Mouse (Mus musculus): ENCODE data around the gene 4930562C15Rik.

The 4930562C15Rik gene

DNA sequence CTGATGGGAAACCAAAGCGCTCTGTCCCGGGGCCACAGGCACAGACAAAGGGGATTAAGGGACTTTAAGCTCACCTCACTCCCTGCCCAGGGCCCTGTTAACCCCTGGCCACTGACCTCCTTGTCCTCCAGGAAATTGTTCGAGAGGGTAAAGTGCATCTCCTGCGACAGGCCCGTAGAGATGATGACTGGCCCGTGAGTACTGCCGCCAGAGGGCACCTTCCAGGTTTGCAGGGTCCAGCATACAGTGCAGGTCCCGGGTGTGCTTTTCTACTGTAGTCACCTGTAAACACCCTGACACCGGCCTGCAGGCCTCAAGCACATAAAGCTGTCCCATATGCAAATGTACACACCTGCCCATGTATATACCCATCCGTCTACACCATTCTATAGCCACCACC is 26.2 kb downstream of the 4930562C15Rik start:
- DNase-seq (ENCODE audit: low read depth, low spot score) = no peak

DNA sequence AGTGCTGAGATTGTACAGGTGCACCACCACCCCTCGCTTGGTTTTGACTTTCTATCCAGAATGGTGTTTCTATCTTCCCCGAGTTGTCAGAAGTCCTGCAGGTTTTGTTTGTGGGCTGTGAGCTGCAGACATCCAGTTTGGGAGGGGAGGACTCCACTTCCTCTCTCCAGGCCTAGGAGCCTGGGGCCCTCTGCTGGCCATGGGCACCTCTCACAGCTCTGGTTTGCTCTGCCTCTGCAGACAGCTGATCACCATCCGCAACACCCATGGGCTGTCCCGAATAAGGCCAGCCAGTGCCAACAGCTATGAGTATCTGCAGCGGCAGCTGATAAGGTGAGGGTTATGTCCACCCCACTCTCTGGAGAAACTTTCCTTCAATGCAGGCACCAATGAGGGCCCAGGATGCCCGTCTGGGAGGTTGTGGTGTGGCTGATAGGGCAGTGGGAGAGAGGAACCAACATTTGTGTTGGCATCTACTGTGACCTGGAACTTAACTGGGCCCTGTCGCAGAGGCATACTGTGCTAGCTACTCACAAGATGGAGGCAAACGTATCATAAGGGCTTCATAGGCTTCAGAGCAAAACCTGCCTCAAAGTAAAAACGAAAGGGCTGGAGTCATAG is 27.8 kb downstream of the 4930562C15Rik start:
- DNase-seq (ENCODE audit: low read depth, low spot score) = no peak

DNA sequence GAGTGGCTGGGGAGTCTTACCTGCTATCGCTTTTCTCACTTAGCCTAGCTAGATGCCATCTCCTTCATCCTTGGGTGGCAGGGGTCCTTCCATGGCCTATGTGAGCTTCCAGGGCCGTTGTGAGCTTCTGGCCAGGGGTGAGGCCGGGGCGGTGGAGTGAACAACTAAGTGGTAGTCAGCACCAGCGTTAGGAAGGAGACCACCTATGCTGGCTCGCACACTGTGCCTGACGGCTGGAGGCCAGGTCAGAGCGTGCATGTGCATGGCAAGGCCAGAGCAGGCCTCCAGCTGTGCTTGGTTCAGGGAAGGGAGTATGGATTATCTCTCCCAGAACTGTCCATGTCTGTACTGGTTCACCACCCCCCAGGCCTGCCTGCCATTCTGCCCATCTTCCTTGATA is 28.5 kb downstream of the 4930562C15Rik start:
- DNase-seq (ENCODE audit: low read depth, low spot score) = no peak

DNA sequence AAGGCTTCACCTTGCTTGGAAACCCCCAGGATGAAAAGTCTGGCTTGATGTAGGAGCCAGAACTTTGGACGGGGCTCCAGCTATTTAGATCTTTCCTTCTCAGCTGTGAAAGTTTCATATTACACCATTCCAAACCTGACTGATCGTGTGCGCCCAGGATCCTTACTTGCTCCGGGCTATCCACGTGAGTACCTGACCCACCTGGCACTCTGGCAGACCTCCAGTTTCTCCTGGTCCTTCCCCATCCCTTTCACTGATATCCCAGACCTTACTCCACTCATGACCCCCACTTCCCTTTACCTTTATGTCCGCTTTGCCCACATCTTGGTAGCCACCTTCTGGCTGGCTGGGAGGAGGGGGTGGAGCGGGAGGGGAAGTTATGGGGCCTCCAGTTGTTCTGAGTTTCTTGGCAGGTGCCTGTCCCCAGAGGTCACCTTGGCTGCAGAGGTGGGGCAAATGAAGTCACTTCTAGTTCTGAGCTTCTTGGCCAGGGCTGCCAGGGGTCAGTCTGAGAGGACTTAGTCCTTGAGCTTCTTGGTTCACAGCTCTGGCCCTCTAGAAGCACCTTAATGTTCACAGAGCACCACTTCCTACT is 31.0 kb downstream of the 4930562C15Rik start:
- no peak for DNase-seq (ENCODE audit: low read depth, low spot score)

DNA sequence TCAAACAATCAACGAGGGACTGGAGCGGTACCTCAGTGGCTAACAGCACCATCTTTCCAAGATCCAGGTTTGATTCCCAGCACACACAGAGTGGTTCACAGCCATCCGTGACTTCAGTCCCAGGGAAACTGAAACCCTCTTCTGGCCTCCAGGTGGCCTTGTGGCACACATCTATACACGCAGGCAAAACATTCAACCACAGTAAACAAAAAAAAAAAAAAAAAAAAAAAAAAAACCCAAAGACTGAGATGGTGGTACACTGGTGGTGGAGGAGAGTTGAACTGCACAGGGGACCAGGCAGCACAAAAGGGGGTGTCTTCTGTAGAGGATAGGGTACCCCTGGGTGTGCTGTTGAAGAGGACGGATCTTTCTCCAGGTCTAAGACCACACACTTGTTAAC is 35.3 kb downstream of the 4930562C15Rik start:
- DNase-seq (ENCODE audit: low read depth, low spot score) = no peak

GRCm38 (mm10) chr16:4871926-4872325 is 36.7 kb downstream of the 4930562C15Rik start:
- DNase-seq (ENCODE audit: low read depth, low spot score) = no peak

DNA sequence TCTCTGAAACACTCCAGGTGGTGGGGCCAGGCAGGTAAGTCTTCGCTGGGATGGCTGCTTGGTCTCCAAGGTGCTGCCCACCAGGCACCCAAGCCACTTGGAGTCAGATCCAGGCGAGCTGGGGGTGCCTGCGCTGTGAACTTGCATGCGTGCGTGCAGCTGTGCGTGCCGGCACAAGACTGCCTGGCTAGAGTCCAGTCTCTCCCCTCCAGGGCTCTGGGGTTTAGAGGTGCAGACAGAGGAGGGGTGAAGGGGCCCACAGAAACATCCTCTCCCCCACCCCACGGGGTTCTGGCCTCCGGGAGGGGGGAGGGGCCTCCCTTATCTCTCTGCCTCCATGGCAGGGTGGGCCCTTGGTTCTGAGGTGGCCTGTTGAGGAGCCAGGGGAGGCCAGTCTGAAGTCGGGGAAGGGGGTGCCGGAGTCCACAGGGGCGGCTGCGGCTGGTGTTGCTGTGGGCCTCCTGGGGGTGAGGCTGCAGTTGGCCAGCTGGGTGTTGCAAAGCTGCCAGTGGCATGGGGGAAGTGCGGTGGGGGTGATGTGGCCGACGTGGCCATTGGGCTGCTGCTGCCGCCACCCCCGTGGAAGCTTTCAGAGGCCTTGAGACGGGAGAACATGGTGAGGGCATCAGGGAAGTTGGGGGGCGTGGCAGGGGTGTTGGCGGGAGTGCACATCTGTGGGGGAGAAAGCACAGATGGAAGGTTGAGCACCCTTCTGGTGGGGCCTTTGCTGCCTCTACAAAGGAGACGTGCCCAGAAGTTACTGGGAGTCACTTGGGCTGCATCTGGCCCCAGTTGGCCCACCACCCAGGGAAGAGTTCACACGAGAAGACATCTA is 40.2 kb downstream of the 4930562C15Rik start:
- no peak for DNase-seq (ENCODE audit: low read depth, low spot score)

DNA sequence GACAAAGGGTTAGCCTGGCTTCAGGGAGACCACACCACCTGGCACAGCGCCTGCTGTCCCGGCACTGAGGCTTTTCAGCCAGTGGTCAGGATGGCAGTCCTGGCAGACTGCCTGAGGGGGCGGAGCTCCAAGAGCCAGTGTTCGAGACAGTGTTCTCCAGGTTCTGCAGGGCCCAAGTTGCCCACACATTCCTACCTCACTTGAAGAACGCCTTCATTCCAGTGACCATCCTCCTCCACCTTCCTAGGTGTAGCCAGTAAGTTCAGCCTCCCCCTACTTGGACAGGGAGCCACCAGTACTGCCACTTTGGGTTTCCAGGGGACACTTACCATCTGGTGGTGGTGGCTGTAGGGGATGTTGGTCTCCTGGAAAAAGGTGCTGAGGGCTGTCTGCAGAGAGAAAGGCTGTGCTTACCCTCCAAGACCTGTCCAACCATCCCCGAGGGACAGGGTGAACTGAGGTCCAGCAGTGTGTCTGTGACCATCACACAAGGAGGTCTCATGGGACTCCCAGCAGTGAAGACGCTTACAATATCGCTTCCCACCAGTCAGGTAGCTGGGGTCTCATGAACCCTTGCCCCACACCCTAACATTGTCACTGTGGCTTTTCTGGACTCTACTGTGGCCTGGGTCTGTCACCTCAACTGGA is 40.9 kb downstream of the 4930562C15Rik start:
- DNase-seq (ENCODE audit: low read depth, low spot score) = no peak

GRCm38 (mm10) chr16:4877195-4877594 is 42.0 kb downstream of the 4930562C15Rik start:
- no peak for DNase-seq (ENCODE audit: low read depth, low spot score)

GRCm38 (mm10) chr16:4877701-4878100 is 42.5 kb downstream of the 4930562C15Rik start:
- DNase-seq (ENCODE audit: low read depth, low spot score) = no peak

DNA sequence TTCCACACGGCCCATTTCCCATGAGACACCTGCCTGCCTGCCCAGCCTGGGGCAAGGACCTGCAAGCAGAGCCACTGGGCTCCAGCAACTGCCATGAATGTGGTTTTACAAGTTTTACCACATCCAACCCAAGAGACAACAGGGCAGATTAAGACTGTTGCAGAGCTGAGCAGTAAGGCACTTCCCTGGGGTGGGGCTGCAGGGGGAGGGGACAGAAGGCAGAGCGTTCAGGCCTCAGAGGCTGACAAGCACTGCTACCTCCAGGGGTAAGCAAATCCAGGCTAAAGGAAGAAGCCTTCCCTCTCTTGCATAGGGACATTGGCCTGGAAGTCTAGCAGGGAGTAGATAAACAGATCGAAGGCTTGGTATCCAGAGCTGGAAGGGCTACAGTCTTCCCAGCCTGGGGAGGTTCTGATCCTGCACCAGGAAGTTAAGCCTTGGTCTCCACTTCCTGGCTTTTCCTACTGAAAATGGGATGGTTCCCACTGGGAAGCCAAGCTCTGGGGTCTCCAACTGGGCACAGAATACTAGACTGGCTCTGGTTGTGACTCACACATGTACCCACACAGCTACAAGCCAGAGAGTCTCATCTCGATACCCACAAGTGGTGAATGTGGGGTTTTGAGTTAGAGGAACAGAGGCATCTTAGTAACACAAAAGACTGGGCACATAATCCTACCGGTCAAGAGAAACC is 43.1 kb downstream of the 4930562C15Rik start:
- no peak for DNase-seq (ENCODE audit: low read depth, low spot score)

DNA sequence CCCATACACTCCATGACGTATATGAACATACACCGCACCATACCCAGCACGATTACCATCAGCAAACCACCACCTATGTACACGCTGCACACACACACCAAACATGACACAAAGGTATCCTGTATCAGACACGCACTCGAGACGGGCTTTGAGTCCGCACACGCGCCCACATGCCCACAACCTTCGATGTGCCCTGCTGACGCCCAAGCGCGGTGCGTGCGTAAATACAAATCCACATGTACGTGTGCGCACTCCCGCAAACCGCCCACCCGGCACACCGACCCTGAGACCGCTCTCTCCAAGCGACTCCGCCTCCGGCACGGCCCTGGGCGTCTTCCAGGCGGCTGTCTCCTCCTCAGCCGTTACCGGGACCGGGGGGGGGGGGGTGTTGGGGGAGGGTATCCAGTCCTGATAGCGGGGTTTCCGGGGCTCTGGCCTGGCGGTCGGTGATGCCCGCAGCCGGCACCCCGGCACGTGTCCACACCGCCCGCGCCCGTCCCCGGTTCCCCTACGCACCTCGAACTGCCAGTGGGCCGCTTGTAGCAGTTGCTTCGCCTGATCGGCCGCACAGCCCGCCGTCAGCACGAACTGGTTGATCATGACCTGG is 44.0 kb downstream of the 4930562C15Rik start:
- DNase-seq (ENCODE audit: low read depth, low spot score) = no peak

DNA sequence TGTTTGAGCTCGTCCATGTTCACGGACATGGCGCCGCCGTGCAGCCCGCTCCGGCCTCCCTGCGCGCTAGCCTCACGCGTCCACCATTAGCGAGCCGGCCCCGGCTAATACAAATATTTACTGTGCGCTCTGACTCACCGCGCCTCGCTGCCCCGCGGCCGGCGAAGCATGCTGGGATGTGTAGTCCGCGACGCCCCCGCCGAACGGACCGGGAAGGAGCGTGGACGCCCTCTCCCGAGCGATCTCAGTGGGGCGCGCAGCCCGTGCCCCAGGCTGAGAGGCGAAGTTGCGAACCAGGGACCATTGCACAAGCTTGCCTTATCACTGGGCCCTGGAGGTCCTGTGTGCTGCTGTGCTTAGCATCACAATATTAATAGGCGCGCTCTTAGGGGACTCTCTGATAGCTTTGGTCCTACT is 44.5 kb downstream of the 4930562C15Rik start:
- DNase-seq (ENCODE audit: low read depth, low spot score) = peak; percentile 72

DNA sequence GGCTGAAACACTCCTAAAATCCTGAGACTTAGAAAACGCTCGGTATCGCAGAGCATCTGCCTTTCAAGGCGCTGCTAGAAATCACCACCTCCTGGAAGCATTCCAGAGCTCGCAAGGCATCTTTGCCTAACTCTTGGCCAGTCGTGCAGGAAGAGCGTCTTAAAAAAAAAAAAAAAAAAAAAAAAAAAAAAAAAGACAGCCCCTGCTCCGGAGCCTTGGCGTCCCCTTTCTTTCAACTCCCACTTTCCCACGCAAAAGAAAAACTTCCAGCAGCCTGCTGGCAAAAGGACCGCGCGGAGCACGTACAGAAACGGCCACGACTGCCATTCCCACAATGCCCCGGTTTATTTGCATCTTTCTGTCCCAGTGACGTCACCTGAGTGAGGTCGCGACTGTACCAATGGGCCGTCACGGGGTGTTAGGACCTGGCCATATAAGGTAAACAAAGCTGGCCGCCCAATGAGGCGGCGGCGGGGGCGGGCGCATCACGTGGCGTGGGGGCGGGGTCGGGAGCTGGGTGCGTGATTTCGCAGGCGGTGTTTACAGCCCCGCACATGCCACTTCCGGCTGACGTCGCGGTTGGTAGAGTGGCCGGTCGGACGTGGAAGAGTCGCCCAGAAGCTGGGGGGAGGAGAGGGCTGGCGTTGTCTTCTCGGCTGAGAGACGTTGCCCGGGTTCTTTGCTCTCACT is 45.1 kb downstream of the 4930562C15Rik start, which contains the start of gene Ubald1:
Gene Ubald1, minus strand, starts transcription at position 180 of the 690 bp plus-strand sequence.
- peak; percentile 100 for DNase-seq (ENCODE audit: low read depth, low spot score)

GRCm38 (mm10) chr16:4881400-4882351 is 46.5 kb downstream of the 4930562C15Rik start:
- no peak for DNase-seq (ENCODE audit: low read depth, low spot score)

DNA sequence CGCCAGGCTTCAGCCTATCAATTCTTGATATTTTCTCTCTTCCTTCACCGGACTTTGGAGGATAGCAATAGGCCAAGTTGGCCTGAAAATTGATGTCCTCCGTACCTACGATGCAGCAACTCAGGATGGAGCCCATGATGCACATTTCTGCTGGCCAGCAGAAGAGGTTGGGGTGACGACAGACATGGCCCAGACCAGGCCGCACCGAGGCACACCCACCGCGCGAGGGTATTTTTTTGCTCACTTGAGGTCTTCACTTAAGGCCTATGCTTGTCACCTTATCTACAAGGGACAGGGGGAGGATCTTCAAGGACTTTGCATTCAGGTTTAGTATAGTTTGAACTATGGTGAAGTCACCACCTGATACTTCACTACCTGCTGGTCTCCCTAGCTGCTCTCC is 49.7 kb downstream of the 4930562C15Rik start:
- DNase-seq (ENCODE audit: low read depth, low spot score) = no peak

- DNase-seq (ENCODE audit: low read depth, low spot score) = peak; percentile 82
Measured at GRCm38 (mm10) chr16:4885760-4886689, 50.8 kb downstream of the 4930562C15Rik start, which contains the start of gene Mgrn1. Gene Mgrn1 (plus strand): TSS chr16:4886249.

DNA sequence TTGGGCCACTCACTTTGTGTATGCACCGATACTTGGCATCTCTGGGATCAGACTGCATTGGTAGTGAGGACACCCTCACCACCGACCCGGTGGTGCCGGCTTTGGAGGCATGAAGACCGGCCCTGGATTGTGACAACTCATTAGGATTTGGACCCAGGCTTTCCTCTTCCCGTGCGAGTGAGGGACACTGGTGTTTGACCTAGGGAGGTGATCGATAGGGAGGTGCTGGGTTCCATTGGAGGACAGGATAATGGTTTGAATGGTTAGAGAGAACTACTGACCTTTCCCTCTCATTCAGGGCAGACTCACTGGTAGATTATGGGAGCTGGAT is 51.4 kb downstream of the 4930562C15Rik start:
- no peak for DNase-seq (ENCODE audit: low read depth, low spot score)

Measured in brain, embryonic 18.5 days (tissue).